Mouse (Mus musculus) erythroblast, embryonic 14.5 days (primary cell): ENCODE data around the gene Ppp1r12b.
"Not testable (repeated sequence)": the region's sequence is repeated elsewhere in the genome, so short reads cannot be mapped to it uniquely, and the experiment has no call there.

Experiments
- GATA1 ChIP-seq: IDR thresholded peaks from 2 replicates; pipeline ENCODE4 v1.6.1; 2012; ENCODE audit warnings: low read length, inconsistent platforms, mixed read lengths
- TAL1 ChIP-seq: IDR thresholded peaks from 3 replicates; pipeline ENCODE4 v1.6.1; 2012; ENCODE audit warnings: low read length, inconsistent platforms, mixed read lengths

DNA sequence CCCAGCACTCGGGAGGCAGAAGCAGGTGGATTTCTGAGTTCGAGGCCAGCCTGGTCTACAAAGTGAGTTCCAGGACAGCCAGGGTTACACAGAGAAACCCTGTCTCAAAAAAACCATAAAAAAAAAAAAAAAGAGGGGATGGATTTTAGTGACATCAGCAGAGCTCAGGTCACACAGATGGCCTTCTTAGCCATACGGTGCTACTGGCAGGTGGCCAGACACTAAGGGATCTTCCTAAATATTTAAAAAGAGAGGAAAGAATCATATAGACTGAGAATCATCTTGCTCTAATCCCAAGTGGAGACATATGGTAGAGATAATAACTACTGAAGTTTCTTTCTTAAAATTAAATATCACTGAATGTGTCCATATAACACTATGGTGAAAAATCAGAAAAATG, 124.9 kb downstream of the Ppp1r12b start:
- not testable (repeated sequence) for TF ChIP-seq GATA1, TAL1
